Mouse (Mus musculus): ENCODE results near the gene Ppt1. TPM values are rescaled to one million over a fixed set of nuclear protein-coding genes. Genes with fewer than 3 reads are reported as not detected.

Ppt1 gene
- total RNA-seq, 2 experiments from 2014 or later: 81.6 to 82.9 TPM

GRCm38 (mm10) chr4:122870741-122871140, 34.7 kb downstream of the Ppt1 start:
- DNase-seq: peak in 1 of 2 experiments; percentile 52

DNA sequence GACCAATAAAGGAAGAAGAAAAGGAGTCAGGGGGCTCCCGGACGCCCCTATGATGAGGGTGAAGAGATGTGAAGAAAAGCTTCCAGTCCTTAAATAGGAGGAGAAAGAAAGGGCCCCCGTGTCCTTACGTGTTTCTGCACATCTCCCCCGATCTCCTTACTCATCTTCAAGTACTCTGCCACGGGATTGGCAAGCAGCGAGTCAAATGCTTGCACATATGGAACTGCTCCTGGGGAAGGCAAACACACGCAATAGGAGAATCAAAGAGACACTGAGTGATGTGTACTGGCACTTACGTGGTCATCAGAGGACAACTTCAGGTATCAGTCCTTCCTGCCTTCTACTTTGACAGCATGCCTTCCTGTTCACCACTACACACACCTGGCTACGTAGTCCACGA, 35.2 kb downstream of the Ppt1 start:
- no peak for DNase-seq

- DNase-seq: no peak
Observed at GRCm38 (mm10) chr4:122871989-122872388, 35.9 kb downstream of the Ppt1 start.

- no peak for DNase-seq
Observed at GRCm38 (mm10) chr4:122873003-122873402, 37.0 kb downstream of the Ppt1 start.

GRCm38 (mm10) chr4:122873512-122873911, 37.5 kb downstream of the Ppt1 start:
- DNase-seq: no peak

DNA sequence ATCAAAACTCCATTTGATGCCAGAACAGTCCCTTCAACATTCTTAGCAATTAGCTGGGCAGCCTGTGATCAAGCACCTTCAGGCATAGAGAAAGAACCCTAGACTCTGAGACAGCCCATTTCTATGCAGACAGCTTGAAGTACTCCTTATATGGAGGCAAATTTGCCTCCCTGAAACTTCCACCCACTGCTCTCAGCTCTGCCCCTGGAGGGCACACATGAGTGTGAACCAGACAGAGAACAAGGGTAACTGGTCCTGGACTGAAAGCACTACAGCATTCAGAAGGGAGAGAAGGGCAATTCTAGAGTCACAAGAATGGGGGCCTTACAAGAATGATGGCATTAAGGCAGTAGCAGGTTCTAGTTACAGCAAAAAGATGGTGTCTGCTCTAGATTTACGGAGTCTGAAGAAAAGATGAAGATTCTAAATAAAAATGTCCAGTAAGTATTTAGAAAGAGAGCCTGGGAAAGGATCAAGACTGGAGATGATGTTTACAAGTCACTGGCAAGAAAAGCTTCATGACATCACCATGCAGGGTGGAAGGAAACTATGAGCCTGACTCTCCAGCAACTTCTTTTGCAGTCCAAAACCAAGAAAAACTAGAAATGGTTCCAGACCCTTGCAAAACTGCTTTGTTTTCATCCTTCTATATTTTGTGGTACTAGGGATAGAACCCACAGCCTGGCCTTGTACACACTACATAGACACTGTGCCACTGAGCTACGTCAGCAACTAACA, 42.5 kb downstream of the Ppt1 start:
- no peak for DNase-seq

GRCm38 (mm10) chr4:122882544-122882943, 46.5 kb downstream of the Ppt1 start:
- DNase-seq: no peak

DNA sequence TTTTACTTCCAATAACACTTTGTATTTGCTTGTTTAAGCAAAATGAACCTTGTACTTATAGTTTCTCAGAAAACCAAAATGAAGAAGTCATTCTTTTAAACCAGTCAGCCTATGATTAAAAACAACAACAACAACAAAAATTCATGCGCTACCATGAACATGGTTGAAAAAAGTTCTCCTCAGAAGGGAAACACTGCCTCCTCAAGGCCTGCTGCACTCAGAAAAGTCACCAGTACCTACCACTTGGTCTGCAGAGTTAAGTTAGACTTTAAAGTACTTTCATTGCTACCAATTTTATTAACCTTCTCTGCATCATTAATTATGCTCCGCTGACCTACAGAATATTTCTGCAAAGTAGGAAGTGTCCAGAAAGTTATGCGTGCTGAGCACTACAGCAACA, 47.3 kb downstream of the Ppt1 start:
- no peak for DNase-seq

GRCm38 (mm10) chr4:122884051-122884450, 48.0 kb downstream of the Ppt1 start:
- no peak for DNase-seq

GRCm38 (mm10) chr4:122884481-122885340, 48.7 kb downstream of the Ppt1 start:
- DNase-seq: no peak

GRCm38 (mm10) chr4:122885768-122886578, 49.9 kb downstream of the Ppt1 start, which contains the start of gene Cap1:
Gene Cap1, minus strand, starts transcription at chr4:122886056.
- peak; percentile 98 to 99 for DNase-seq

DNA sequence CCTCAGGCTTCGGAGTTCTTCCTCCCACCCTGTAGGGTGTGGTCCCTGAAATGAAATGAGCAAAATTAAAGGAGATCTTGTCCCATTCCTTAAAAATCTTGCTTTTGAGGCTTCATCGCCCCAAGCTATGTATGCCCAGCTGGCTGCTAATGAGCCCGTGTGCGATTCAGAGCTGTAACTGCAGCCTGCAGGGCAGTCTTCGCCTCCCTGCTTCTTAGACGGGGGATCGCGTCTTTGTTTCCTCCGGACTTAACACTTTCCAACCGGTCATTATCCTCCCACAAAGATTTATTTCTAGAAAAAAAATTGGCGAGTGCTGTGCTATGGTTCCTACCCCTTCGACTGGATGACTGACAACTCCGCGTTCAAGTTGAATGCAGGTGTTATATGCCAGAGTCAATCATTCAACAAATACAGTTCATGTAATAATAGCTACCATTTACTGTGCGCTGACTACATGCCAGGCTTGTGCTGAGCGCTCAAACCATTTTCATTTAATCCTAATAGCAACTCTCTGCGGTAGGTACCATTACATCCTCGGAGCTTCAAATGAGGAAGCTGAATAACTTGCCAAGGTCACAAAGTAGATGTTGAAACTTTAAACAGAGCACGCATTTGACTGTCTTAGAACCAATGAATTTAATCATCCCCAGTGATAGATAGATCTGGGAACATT, 50.7 kb downstream of the Ppt1 start:
- DNase-seq: no peak

- DNase-seq: no peak
Observed at GRCm38 (mm10) chr4:122887336-122887735, 51.3 kb downstream of the Ppt1 start.

- peak; percentile 84 to 90 for DNase-seq
Observed at GRCm38 (mm10) chr4:122890881-122891481, 54.9 kb downstream of the Ppt1 start.

GRCm38 (mm10) chr4:122891597-122891996, 55.6 kb downstream of the Ppt1 start:
- no peak for DNase-seq

DNA sequence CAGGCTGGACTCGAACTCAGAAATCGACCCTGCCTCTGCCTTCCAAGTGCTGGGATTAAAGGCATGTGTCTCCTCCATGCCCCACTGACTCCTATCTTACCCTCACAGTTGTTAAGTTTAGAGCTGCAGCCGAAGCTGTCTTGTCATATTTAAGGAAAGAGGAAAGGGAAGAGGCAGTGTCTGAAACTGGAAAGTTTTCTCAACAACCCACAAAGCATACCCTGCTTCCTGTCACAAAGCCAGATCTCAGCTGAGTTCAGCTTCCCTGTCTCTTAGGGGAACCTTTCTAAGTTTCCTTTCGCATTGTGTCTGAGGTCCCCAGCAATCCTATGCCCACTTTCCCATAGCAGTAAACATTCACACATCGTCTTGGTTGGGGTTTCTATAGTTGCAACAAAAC, 56.1 kb downstream of the Ppt1 start:
- DNase-seq: no peak

DNA sequence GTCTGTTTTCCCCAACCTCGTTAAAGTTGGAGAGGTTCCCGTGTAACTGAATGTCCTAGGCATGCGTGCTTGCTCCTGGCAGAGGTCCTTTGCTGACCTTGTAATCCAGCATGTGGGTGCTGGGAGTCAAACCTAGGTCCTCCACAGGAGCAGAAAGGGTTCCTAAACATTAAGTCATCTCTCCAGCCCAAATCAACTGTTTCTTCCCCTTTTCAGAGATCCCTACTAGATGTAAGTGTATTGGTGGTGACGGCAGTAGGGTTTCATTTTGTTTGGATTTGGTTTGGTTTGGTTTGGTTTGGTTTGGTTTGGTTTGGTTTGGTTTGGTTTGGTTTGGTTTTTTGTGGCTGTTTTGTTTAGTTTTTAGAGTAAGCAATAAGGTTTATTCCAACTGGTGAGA, 61.7 kb downstream of the Ppt1 start:
- no peak for DNase-seq

GRCm38 (mm10) chr4:122898313-122898712, 62.3 kb downstream of the Ppt1 start:
- peak; percentile 55 to 67 for DNase-seq

DNA sequence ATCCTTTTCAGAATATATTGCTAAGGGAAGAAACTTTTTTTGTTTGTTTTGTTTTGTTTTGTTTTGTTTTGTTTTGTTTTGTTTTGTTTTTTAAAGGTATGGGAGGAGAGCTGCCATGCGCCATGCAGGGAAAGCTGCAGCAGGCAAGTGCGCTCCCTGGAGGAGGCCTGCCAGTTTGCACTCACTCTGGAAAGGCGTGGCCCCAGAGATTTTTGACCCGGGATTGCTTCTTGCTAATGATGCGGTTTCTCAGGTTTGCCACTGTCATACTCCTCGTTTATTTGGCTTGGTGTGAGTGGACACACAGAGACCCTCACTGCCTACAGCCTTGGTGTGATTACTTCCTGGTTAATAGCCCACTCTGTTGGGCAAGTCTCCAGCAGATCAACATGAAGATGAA, 66.1 kb downstream of the Ppt1 start:
- no peak for DNase-seq

GRCm38 (mm10) chr4:122903709-122904108, 67.7 kb downstream of the Ppt1 start:
- no peak for DNase-seq

DNA sequence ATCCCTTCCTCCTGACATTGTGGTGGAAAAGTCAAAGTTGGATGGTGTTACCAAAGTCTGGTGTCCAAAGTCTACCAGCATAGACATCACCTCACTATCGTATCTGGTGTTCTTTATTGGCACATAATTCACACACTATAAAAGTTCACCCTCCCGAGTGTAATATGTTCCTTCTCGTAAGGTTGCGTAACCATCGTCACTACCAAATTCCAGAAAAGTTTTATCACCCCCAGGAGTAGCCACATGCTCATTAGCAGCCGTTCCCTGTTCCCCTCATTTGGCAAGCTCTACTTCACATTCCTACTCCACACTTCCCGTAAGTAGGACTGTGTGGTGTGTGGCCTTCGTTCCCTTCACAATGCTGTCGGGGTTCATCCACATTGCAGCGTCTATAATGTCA, 69.3 kb downstream of the Ppt1 start:
- DNase-seq: no peak

Measured in layer of hippocampus, postnatal 36 days (tissue).